In the genomic region with DNA sequence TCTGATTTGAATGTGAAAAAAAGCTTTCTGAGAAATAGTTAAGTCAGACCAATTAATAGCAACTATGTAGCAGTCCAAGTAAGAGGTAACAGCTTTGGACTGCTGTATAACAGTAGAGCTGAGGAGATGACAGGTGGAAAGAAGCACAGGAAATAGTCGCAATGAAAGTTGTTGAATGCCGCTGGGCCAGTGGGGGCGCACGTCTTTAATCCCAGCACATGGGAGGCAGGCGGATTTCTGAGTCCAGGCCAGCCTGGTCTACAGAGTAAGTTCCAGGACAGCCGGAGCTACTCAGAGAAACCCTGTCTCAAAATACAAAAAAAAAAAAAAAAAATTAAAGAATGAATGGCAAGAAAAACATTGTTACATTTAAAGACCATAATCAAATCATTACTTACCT, we compare ENCODE assay signal across 20 mouse cellular contexts. TPM values are rescaled to one million over a fixed set of nuclear protein-coding genes. Genes with fewer than 3 reads are reported as not detected.
DNase-seq lines count a peak whose midpoint lies in the region; ATAC-seq and TF ChIP-seq lines count a peak whose summit lies in the region.
"Had no signal": no experiment of that assay in that cellular context is flagged by ENCODE, and none has a peak within 500 bp of the region (broad histone marks: within the 10 kb centered on the region; RNA-seq: fewer than 3 reads in every experiment).

No protein-coding gene starts in this region.

- H3K9me3 ChIP-seq in E14TG2a.4 (ENCODE audit: low read length): no peaks in the 10 kb centered on the region
- no peaks in the 10 kb centered on the region for H3K9me3 ChIP-seq in ES-Bruce4 (replicated peaks; ENCODE audit: control insufficient read depth, insufficient read depth, low read length, poor library complexity, severe bottlenecking)
- H3K9me3 ChIP-seq in ES-E14 (ENCODE audit: control insufficient read depth, insufficient read depth, low read depth, low read length): no peaks in the 10 kb centered on the region
- H3K9me3 ChIP-seq in stomach, postnatal 0 days (ENCODE audit: control insufficient read depth, low read length): no peaks in the 10 kb centered on the region
- H3K9me3 ChIP-seq: embryonic facial prominence, embryonic 10.5 days; embryonic facial prominence, embryonic 12.5 days; forebrain, embryonic 13.5 days; forebrain, embryonic 15.5 days had no signal

- no peak overlapping the region for H3K27ac ChIP-seq in ES-Bruce4 (ENCODE audit: insufficient read depth, low read length)
- no peak overlapping the region for H3K27ac ChIP-seq in ES-E14 (ENCODE audit: insufficient read depth, low read depth, low read length, poor library complexity, severe bottlenecking)
- no peak overlapping the region for H3K27ac ChIP-seq in stomach, postnatal 0 days (replicated peaks)
- H3K27ac ChIP-seq: embryonic facial prominence, embryonic 10.5 days; embryonic facial prominence, embryonic 12.5 days; forebrain, embryonic 13.5 days; forebrain, embryonic 15.5 days had no signal

- H3K9ac ChIP-seq in ES-Bruce4 (ENCODE audit: low read depth, poor library complexity, severe bottlenecking) (no peak overlapping the region), ES-E14 (ENCODE audit: insufficient read depth, low read depth, low read length, poor library complexity, severe bottlenecking) (no peak overlapping the region)
- no peak overlapping the region for H3K9ac ChIP-seq in stomach, postnatal 0 days (ENCODE audit: low read length)
- H3K9ac ChIP-seq: embryonic facial prominence, embryonic 12.5 days; forebrain, embryonic 13.5 days; forebrain, embryonic 15.5 days; forebrain, postnatal 0 days had no signal

- no peak for TF ChIP-seq EP300 in ES-Bruce4 (IDR thresholded peaks at IDR 0.05; ENCODE audit: insufficient read depth, low read depth, low read length)
- TF ChIP-seq EP300 in stomach, postnatal 0 days (optimal IDR thresholded peaks at IDR 0.05): no peak

- DNase-seq in ES-E14 (ENCODE audit: low read depth, low spot score): no peak
- DNase-seq in ZHBTc4 (ENCODE audit: low read depth, low spot score): peak; percentile 87
- no peak for DNase-seq in stomach, postnatal 0 days (ENCODE audit: low spot score)
- no peak for DNase-seq in heart, postnatal 14 days
- DNase-seq: adrenal gland, adult 2 months; adrenal gland, postnatal 10 days; adrenal gland, postnatal 25 days; cerebellum, adult 11-12 months; cerebellum, adult 2 months; cerebellum, adult 9-10 months; cerebellum, postnatal 10 days; cerebellum, postnatal 25 days; forebrain, postnatal 0 days had no signal

- H3K27me3 ChIP-seq in E14TG2a.4 (ENCODE audit: insufficient read depth, low read length) (no peaks in the 10 kb centered on the region), ES-Bruce4 (ENCODE audit: control insufficient read depth, insufficient read depth, low read length, poor library complexity, severe bottlenecking) (no peaks in the 10 kb centered on the region)
- no peaks in the 10 kb centered on the region for H3K27me3 ChIP-seq in stomach, postnatal 0 days (ENCODE audit: control insufficient read depth, insufficient read depth, low read length)
- H3K27me3 ChIP-seq: embryonic facial prominence, embryonic 12.5 days; forebrain, embryonic 13.5 days; forebrain, embryonic 15.5 days had no signal

- H3K4me2 ChIP-seq in stomach, postnatal 0 days (replicated peaks; ENCODE audit: low read depth): no peak overlapping the region
- H3K4me2 ChIP-seq: embryonic facial prominence, embryonic 12.5 days; forebrain, embryonic 13.5 days; forebrain, embryonic 15.5 days had no signal

- intact Hi-C loops in heart, postnatal 14 days (cut with DNase I): no loop called here

- H3K4me1 ChIP-seq in E14TG2a.4 (replicated peaks; ENCODE audit: low read depth, low read length) (peaks cover 91% of the 10 kb centered on the region), ES-Bruce4 (ENCODE audit: control insufficient read depth, insufficient read depth, low read length) (no peaks in the 10 kb centered on the region), ES-E14 (ENCODE audit: control insufficient read depth in 2 of 2, insufficient read depth in 2 of 2, low read length in 2 of 2, poor library complexity in 1 of 2) (peaks cover 11 to 20% of the 10 kb centered on the region in 2 experiments)
- 0 out of 2 replicates have a peak, but pooled peaks cover 2% of the 10 kb centered on the region for H3K4me1 ChIP-seq in stomach, postnatal 0 days (replicated peaks; ENCODE audit: control insufficient read depth, insufficient read depth)
- H3K4me1 ChIP-seq: embryonic facial prominence, embryonic 12.5 days; forebrain, embryonic 13.5 days; forebrain, embryonic 15.5 days had no signal

- TF ChIP-seq POLR2A in ES-Bruce4 (IDR thresholded peaks at IDR 0.05; ENCODE audit: insufficient read depth, low read length): no peak

- H3K36me3 ChIP-seq in E14TG2a.4 (ENCODE audit: insufficient read depth, low read length) (peaks cover 23% of the 10 kb centered on the region), ES-Bruce4 (ENCODE audit: control insufficient read depth, insufficient read depth, low read length, poor library complexity, severe bottlenecking) (0 out of 2 replicates have a peak, but pooled peaks cover 8% of the 10 kb centered on the region), ES-E14 (ENCODE audit: control insufficient read depth, insufficient read depth, low read length, poor library complexity, severe bottlenecking) (no peaks in the 10 kb centered on the region)
- H3K36me3 ChIP-seq in stomach, postnatal 0 days (ENCODE audit: control insufficient read depth, insufficient read depth, low read length): no peaks in the 10 kb centered on the region
- H3K36me3 ChIP-seq: embryonic facial prominence, embryonic 12.5 days had no signal

- TF ChIP-seq CTCF in E14TG2a.4 (conservative IDR thresholded peaks at IDR 0.05; ENCODE audit: low read length) (peak; percentile 40), ES-Bruce4 (IDR thresholded peaks at IDR 0.05; ENCODE audit: low read depth, low read length) (peak; percentile 50)
- TF ChIP-seq CTCF in stomach, postnatal 0 days (IDR thresholded peaks at IDR 0.05; ENCODE audit: low read depth): no peak

- H3K4me3 ChIP-seq in E14TG2a.4 (replicated peaks; ENCODE audit: low read length): no peak overlapping the region
- no peak overlapping the region for H3K4me3 ChIP-seq in ES-Bruce4 (ENCODE audit: low read depth, low read length)
- H3K4me3 ChIP-seq in ES-E14 (ENCODE audit: insufficient read depth in 1 of 2, low read depth in 1 of 2, low read length in 2 of 2, poor library complexity in 1 of 2, severe bottlenecking in 1 of 2): no peak overlapping the region
- H3K4me3 ChIP-seq in stomach, postnatal 0 days (ENCODE audit: low read depth, low read length): no peak overlapping the region
- H3K4me3 ChIP-seq: embryonic facial prominence, embryonic 10.5 days; embryonic facial prominence, embryonic 12.5 days; forebrain, embryonic 13.5 days; forebrain, embryonic 15.5 days had no signal

- in situ Hi-C loops in ES-E14 (cut with MboI; ENCODE audit: low sequenced_read_pairs in 2 of 2, unreplicated experiment in 2 of 2): no loop called here

- ATAC-seq in stomach, postnatal 0 days (ENCODE audit: low FRiP score, low TSS enrichment): no peak
- no peak for ATAC-seq in monocyte, adult 5-6 weeks (replicated peaks; ENCODE audit: insufficient number of reproducible peaks, low FRiP score, low TSS enrichment, poor library complexity, severe bottlenecking)
- ATAC-seq: forebrain, embryonic 13.5 days; forebrain, embryonic 15.5 days; forebrain, postnatal 0 days had no signal

- WGBS in stomach, postnatal 0 days: 80% methylated on average over 6 of the region's 6 CpGs

TF ChIP-seq in ES-E14, 5 proteins besides CTCF, POLR2A, EP300 and RAD21:
- TF ChIP-seq HCFC1 (IDR thresholded peaks at IDR 0.05; ENCODE audit: borderline replicate concordance, insufficient read depth, low read length) (no peak), ZNF384 (IDR thresholded peaks at IDR 0.05; ENCODE audit: low read depth, low read length) (peak; percentile 79), CHD2 (IDR thresholded peaks at IDR 0.05; ENCODE audit: low read depth, low read length) (no peak)
TF ChIP-seq in ES-E14: peak in this region for 1.

RNA-seq across cellular contexts. Expression of a gene that starts 35.0 kb away (rescaled TPM):
- 251 and 257 TPM in 2 replicates for polyA plus RNA-seq in ES-Bruce4 (2011; ENCODE audit: insufficient read depth, insufficient read length, low read depth, missing spikeins)
- 277 and 354 TPM in 2 replicates for total RNA-seq in ES-E14 (2012; rRNA removed)
- 26.6 and 28.9 TPM in 2 replicates for polyA plus RNA-seq in stomach, postnatal 0 days (2015; fragmentation: Nextera tagmentation; extraction: Ambion mirVana)
- total RNA-seq in monocyte, adult 5-6 weeks (2017): 368 to 783 TPM (median 392 TPM) in 3 replicates
- 100 to 1,000 TPM; 271 to 291 TPM for total RNA-seq in heart, postnatal 14 days (2021)
